Mouse (Mus musculus) lung, postnatal 25 days (tissue): ENCODE measurements around the gene 1500009C09Rik.

Experiments
- DNase-seq: peaks from one replicate; pipeline ENCODE4 v3.0.0; 2022; ENCODE audit warnings: low spot score

The 1500009C09Rik gene

GRCm38 (mm10) chr15:82252097-82252496 is at the start of gene 1500009C09Rik:
TSS of gene 1500009C09Rik (plus strand) at chr15:82252397.
- DNase-seq: no peak

- no peak for DNase-seq
Observed at GRCm38 (mm10) chr15:82203090-82203489, 49.1 kb upstream of the 1500009C09Rik start.

- DNase-seq: no peak
Observed at GRCm38 (mm10) chr15:82203611-82204351, 48.4 kb upstream of the 1500009C09Rik start.

GRCm38 (mm10) chr15:82204680-82205371 is 47.4 kb upstream of the 1500009C09Rik start:
- no peak for DNase-seq

GRCm38 (mm10) chr15:82206365-82207104 is 45.7 kb upstream of the 1500009C09Rik start:
- peak; percentile 23 for DNase-seq

GRCm38 (mm10) chr15:82207105-82207459 is 45.1 kb upstream of the 1500009C09Rik start:
- DNase-seq: no peak

- DNase-seq: no peak
Observed at GRCm38 (mm10) chr15:82207504-82208219, 44.5 kb upstream of the 1500009C09Rik start.

- DNase-seq: no peak
Observed at GRCm38 (mm10) chr15:82208307-82208706, 43.9 kb upstream of the 1500009C09Rik start.

GRCm38 (mm10) chr15:82209295-82210050 is 42.7 kb upstream of the 1500009C09Rik start:
- DNase-seq: no peak

GRCm38 (mm10) chr15:82210801-82211200 is 41.4 kb upstream of the 1500009C09Rik start:
- DNase-seq: no peak

GRCm38 (mm10) chr15:82211281-82211680 is 40.9 kb upstream of the 1500009C09Rik start:
- no peak for DNase-seq

GRCm38 (mm10) chr15:82211911-82212751 is 40.1 kb upstream of the 1500009C09Rik start:
- DNase-seq: no peak

- no peak for DNase-seq
Observed at GRCm38 (mm10) chr15:82212752-82213063, 39.5 kb upstream of the 1500009C09Rik start, which contains the start of gene Shisa8. TSS of gene Shisa8 (minus strand) at chr15:82212815.

GRCm38 (mm10) chr15:82213222-82213621 is 39.0 kb upstream of the 1500009C09Rik start:
- DNase-seq: no peak

- no peak for DNase-seq
Observed at GRCm38 (mm10) chr15:82215332-82216046, 36.7 kb upstream of the 1500009C09Rik start.

GRCm38 (mm10) chr15:82216142-82216827 is 35.9 kb upstream of the 1500009C09Rik start:
- no peak for DNase-seq

GRCm38 (mm10) chr15:82217039-82217438 is 35.2 kb upstream of the 1500009C09Rik start:
- no peak for DNase-seq

- DNase-seq: no peak
Observed at GRCm38 (mm10) chr15:82217980-82218379, 34.2 kb upstream of the 1500009C09Rik start.
